Mouse (Mus musculus): ENCODE data around the gene Fth1. TPM values are rescaled to one million over a fixed set of nuclear protein-coding genes. Genes with fewer than 3 reads are reported as not detected.
A peak's percentile ranks its signal among the peaks of the same experiment; 100 is the strongest.
"Not testable (repeated sequence)": the region's sequence is repeated elsewhere in the genome, so short reads cannot be mapped to it uniquely, and the experiment has no call there.

Fth1 gene
- 1,364 and 1,444 TPM in 2 replicates for polyA plus RNA-seq (2015; fragmentation: Nextera tagmentation; extraction: Ambion mirVana)

DNA sequence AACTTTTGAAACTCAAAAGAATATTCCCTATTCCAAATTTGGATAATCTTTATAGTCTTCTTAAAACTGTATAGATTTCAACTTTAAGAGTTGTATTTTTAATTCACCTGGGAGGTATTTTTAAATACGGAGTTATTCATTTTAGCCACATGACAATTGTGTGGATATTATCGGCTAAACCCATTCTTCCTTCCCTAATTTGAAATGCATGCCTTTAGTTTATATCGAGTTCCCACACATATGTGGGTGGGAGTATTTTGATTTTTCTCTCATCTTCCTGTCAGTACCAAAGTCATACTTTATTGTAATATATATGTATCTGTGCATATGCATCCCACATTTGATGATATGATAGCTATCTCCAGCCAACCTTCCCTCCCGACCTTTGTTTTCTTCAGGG lies at the start of gene Fth1:
Gene Fth1 (plus strand): TSS at position 341 of the 400 bp plus-strand sequence.
- 0 out of 2 replicates have a peak within 1 kb of the TSS, but pooled peaks have one; percentile 81 for H3K4me2 ChIP-seq
- H3K9ac ChIP-seq: 0 out of 2 replicates have a peak within 1 kb of the TSS, but pooled peaks have one; percentile 89
- H3K4me3 ChIP-seq: 0 out of 2 replicates have a peak within 1 kb of the TSS, but pooled peaks have one; percentile 85
- no peak within 1 kb of the TSS for H3K27ac ChIP-seq
- ATAC-seq: no peak
- peaks cover 13% of the 10 kb centered on the region for H3K36me3 ChIP-seq (ENCODE audit: poor library complexity, severe bottlenecking)
- WGBS: 90% methylated on average over 4 of the region's 4 CpGs
- H3K9me3 ChIP-seq (replicated peaks): no peaks in the 10 kb centered on the region
- H3K4me1 ChIP-seq: peaks cover 24% of the 10 kb centered on the region
- H3K27me3 ChIP-seq: no peaks in the 10 kb centered on the region

- not testable (repeated sequence) for H3K4me1 ChIP-seq; H3K9me3 ChIP-seq (replicated peaks); H3K27me3 ChIP-seq; H3K4me2 ChIP-seq; H3K36me3 ChIP-seq (ENCODE audit: poor library complexity, severe bottlenecking); H3K4me3 ChIP-seq; H3K27ac ChIP-seq; ATAC-seq; H3K9ac ChIP-seq
- WGBS: 78% methylated on average over 2 of the region's 2 CpGs
These were observed 49.2 kb upstream of the Fth1 start for GRCm38 (mm10) chr19:9931167-9931607.

- WGBS: 73% methylated on average over 2 of the region's 2 CpGs
- no peaks in the 10 kb centered on the region for H3K36me3 ChIP-seq (ENCODE audit: poor library complexity, severe bottlenecking)
- ATAC-seq: no peak
These were observed 46.5 kb upstream of the Fth1 start for GRCm38 (mm10) chr19:9933908-9934307.

GRCm38 (mm10) chr19:9936579-9936978 lies 43.8 kb upstream of the Fth1 start:
- Histone ChIP-seq H3K36me3 (ENCODE audit: poor library complexity, severe bottlenecking) (no peaks in the 10 kb centered on the region), H3K9me3 (replicated peaks) (no peaks in the 10 kb centered on the region), H3K4me3 (no peak overlapping the region), H3K27me3 (no peaks in the 10 kb centered on the region), H3K27ac (no peak overlapping the region), H3K9ac (no peak overlapping the region), H3K4me2 (no peak overlapping the region), H3K4me1 (0 out of 2 replicates have a peak, but pooled peaks cover 4% of the 10 kb centered on the region)
- ATAC-seq: no peak
- WGBS: 75% methylated on average over 5 of the region's 5 CpGs

More at GRCm38 (mm10) chr19:9933908-9934307, 46.5 kb upstream of the Fth1 start:
- Histone ChIP-seq H3K27me3 (no peaks in the 10 kb centered on the region), H3K9me3 (replicated peaks) (no peaks in the 10 kb centered on the region), H3K4me1 (no peaks in the 10 kb centered on the region), H3K4me2 (no peak overlapping the region), H3K9ac (no peak overlapping the region), H3K4me3 (no peak overlapping the region), H3K27ac (no peak overlapping the region)

GRCm38 (mm10) chr19:9937428-9937827 lies 43.0 kb upstream of the Fth1 start:
- Histone ChIP-seq H3K27ac (no peak overlapping the region), H3K9me3 (replicated peaks) (no peaks in the 10 kb centered on the region), H3K4me1 (0 out of 2 replicates have a peak, but pooled peaks cover 4% of the 10 kb centered on the region), H3K9ac (no peak overlapping the region), H3K36me3 (ENCODE audit: poor library complexity, severe bottlenecking) (no peaks in the 10 kb centered on the region), H3K27me3 (no peaks in the 10 kb centered on the region), H3K4me3 (no peak overlapping the region), H3K4me2 (no peak overlapping the region)
- 62% methylated on average over 5 of the region's 5 CpGs for WGBS
- ATAC-seq: no peak

GRCm38 (mm10) chr19:9938156-9938823 lies 42.1 kb upstream of the Fth1 start:
- no peak overlapping the region for H3K27ac ChIP-seq
- no peak overlapping the region for H3K9ac ChIP-seq
- no peak overlapping the region for H3K4me2 ChIP-seq
- no peaks in the 10 kb centered on the region for H3K36me3 ChIP-seq (ENCODE audit: poor library complexity, severe bottlenecking)
- H3K9me3 ChIP-seq (replicated peaks): no peaks in the 10 kb centered on the region
- H3K27me3 ChIP-seq: no peaks in the 10 kb centered on the region
- 82% methylated on average over 6 of the region's 6 CpGs for WGBS
- H3K4me3 ChIP-seq: no peak overlapping the region
- H3K4me1 ChIP-seq: 0 out of 2 replicates have a peak, but pooled peaks cover 4% of the 10 kb centered on the region
- no peak for ATAC-seq

DNA sequence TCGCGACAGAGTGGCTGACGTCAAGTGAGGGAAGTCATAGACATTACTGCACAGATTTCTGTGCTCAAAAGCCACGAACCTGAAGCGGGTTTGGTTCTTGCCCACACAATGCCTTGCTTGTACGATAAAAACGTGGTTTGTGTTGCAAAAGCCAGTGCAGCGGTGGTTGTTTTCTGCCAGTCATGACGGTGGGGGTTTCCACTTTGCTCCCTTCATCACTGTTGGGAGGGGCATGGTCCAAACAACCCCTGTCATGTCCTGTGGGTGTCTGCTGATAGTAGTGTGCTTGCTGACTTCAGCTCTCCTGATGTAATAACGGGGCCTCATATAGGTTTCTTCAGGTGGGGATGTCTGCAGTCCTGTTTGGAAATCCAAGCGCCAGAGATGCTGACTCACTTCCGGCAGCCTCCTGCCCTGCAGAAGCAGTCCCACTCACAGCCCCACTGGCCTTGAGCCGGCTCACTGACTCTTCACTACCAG lies 41.5 kb upstream of the Fth1 start:
- no peak overlapping the region for H3K4me3 ChIP-seq
- H3K4me2 ChIP-seq: no peak overlapping the region
- no peak for ATAC-seq
- no peaks in the 10 kb centered on the region for H3K9me3 ChIP-seq (replicated peaks)
- H3K36me3 ChIP-seq (ENCODE audit: poor library complexity, severe bottlenecking): no peaks in the 10 kb centered on the region
- H3K9ac ChIP-seq: no peak overlapping the region
- 0 out of 2 replicates have a peak, but pooled peaks cover 4% of the 10 kb centered on the region for H3K4me1 ChIP-seq
- 76% methylated on average over 13 of the region's 13 CpGs for WGBS
- H3K27ac ChIP-seq: no peak overlapping the region
- no peaks in the 10 kb centered on the region for H3K27me3 ChIP-seq

- Histone ChIP-seq H3K27ac (no peak overlapping the region), H3K4me1 (0 out of 2 replicates have a peak, but pooled peaks cover 4% of the 10 kb centered on the region), H3K9ac (no peak overlapping the region), H3K36me3 (ENCODE audit: poor library complexity, severe bottlenecking) (no peaks in the 10 kb centered on the region), H3K9me3 (replicated peaks) (no peaks in the 10 kb centered on the region), H3K4me3 (no peak overlapping the region), H3K27me3 (no peaks in the 10 kb centered on the region), H3K4me2 (no peak overlapping the region)
- no peak for ATAC-seq
- 61% methylated on average over 7 of the region's 7 CpGs for WGBS
These were observed 40.6 kb upstream of the Fth1 start for GRCm38 (mm10) chr19:9939841-9940240.

GRCm38 (mm10) chr19:9940903-9941302 lies 39.5 kb upstream of the Fth1 start:
- WGBS: 7% methylated on average over 4 of the region's 4 CpGs

DNA sequence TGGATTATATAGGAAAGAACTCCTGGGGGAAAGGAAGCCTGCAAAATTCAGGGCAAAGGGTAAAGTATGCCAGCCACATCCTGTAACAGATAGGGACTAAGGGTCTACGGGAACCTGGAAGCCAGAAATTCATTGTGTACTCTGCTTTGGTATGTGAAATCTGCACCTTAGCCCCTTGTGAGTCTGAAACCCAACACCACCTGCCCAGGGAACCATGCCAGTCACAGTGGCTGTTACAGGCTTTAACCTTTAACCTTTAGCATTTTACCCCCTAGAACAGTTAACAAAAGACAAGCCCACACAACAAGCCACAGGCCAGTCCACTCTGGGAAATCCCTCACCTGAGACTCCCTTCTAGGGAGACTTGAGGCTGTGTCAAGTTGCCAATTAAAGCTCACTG lies 38.6 kb upstream of the Fth1 start:
- ATAC-seq: no peak
- H3K36me3 ChIP-seq (ENCODE audit: poor library complexity, severe bottlenecking): no peaks in the 10 kb centered on the region
- no peaks in the 10 kb centered on the region for H3K9me3 ChIP-seq (replicated peaks)
- H3K4me1 ChIP-seq: 0 out of 2 replicates have a peak, but pooled peaks cover 4% of the 10 kb centered on the region
- no peak overlapping the region for H3K27ac ChIP-seq
- no peak overlapping the region for H3K4me3 ChIP-seq
- no peaks in the 10 kb centered on the region for H3K27me3 ChIP-seq
- no peak overlapping the region for H3K4me2 ChIP-seq
- no peak overlapping the region for H3K9ac ChIP-seq
- 54% methylated on average over 1 of the region's 1 CpGs for WGBS

More at GRCm38 (mm10) chr19:9940903-9941302, 39.5 kb upstream of the Fth1 start:
- Histone ChIP-seq H3K27ac (no peak overlapping the region), H3K4me3 (no peak overlapping the region), H3K27me3 (no peaks in the 10 kb centered on the region), H3K9ac (no peak overlapping the region), H3K4me1 (0 out of 2 replicates have a peak, but pooled peaks cover 4% of the 10 kb centered on the region), H3K36me3 (ENCODE audit: poor library complexity, severe bottlenecking) (no peaks in the 10 kb centered on the region), H3K9me3 (replicated peaks) (no peaks in the 10 kb centered on the region), H3K4me2 (no peak overlapping the region)
- ATAC-seq: no peak

DNA sequence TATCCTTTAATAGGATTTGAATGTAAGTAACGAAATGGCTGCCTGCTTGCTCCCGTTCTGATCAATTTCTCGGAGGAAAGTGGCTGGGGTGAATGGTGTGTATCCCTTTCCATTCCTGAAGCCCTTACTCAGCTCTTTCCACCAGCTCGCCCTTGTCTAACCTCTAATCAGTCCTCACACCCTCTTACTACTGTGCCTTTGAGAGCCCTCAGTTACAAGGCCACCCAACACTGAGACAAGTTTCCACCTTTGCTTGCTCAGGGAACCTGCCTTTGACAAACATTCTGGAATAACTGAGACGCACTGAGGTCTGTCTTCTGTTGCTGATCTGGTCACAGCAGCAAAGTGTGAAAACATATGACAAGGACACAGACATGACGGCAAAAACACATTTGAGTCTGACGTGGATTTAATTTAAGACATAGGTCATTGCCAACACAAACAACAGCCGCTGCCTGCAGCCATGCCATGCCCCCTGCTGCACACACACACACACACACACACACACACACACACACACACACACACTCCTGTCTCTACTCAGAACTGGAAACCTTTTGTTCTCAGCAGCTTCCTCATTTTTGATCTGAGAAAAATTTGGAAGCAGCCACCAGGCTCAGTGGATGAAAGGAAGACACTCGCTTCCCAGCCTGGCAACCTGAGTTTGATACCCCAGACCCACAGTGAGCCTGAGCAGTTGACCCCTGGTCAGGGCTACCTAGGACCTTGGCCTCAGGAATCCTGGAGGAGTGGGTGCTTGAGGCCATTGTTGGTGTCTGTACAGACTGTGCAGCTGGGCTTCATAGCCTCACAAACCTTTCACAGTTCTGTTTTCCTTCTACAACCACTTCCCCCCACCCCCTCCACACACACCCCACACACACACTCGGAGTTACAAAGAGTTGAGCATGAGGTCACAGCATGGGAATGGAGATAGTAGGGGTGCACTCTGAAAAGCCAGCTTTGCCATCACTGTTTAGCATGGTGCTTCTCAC lies 37.6 kb upstream of the Fth1 start:
- 0 out of 2 replicates have a peak, but pooled peaks cover 4% of the 10 kb centered on the region for H3K4me1 ChIP-seq
- H3K36me3 ChIP-seq (ENCODE audit: poor library complexity, severe bottlenecking): no peaks in the 10 kb centered on the region
- no peak overlapping the region for H3K4me2 ChIP-seq
- 71% methylated on average over 10 of the region's 10 CpGs for WGBS
- ATAC-seq: no peak
- H3K4me3 ChIP-seq: no peak overlapping the region
- H3K27me3 ChIP-seq: no peaks in the 10 kb centered on the region
- no peak overlapping the region for H3K27ac ChIP-seq
- H3K9ac ChIP-seq: no peak overlapping the region
- no peaks in the 10 kb centered on the region for H3K9me3 ChIP-seq (replicated peaks)
